Mouse (Mus musculus) activated CD4-positive, CD25-positive, alpha-beta regulatory T cell, adult 4 months (primary cell): ENCODE results near the gene Fam213b. TPM values are rescaled to one million over a fixed set of nuclear protein-coding genes. Genes with fewer than 3 reads are reported as not detected.

ENCODE experiments used
- polyA plus RNA-seq, 2 experiments: library from polyadenylated mRNA; unstranded; fragments of 100-300 nt; shearing (Covaris generic); gene quantifications; one replicate each; pipeline ENCODE4 v1.2.1; 2017

The Fam213b gene
- polyA plus RNA-seq, 2 experiments from 2014 or later: 6.5 to 7.6 TPM

Other genes starting within 250 kb of the Fam213b start
- not detected for gene Actrt2, start 231.3 kb downstream of the Fam213b start, polyA plus RNA-seq
- not detected for gene Ttc34, start 61.7 kb downstream of the Fam213b start, polyA plus RNA-seq
- not detected for gene Mmel1, start 29.6 kb downstream of the Fam213b start, polyA plus RNA-seq
- gene Tnfrsf14, start 29.4 kb upstream of the Fam213b start, polyA plus RNA-seq: 100 to 1,000 TPM in 1 of 2 experiments, 10 to 100 TPM in 1; 57.3 to 109 TPM
- 1 to 10 TPM; 1.0 to 1.1 TPM for gene Hes5, start 61.8 kb upstream of the Fam213b start, polyA plus RNA-seq
- gene Pank4, start 65.0 kb upstream of the Fam213b start, polyA plus RNA-seq: 10 to 100 TPM; 37.4 to 40.1 TPM
- gene Plch2, start 157.6 kb upstream of the Fam213b start, polyA plus RNA-seq: not detected
- gene Pex10, start 167.9 kb upstream of the Fam213b start, polyA plus RNA-seq: 1 to 10 TPM; 5.6 to 8.6 TPM
- gene Rer1, start 187.2 kb upstream of the Fam213b start, polyA plus RNA-seq: 100 to 1,000 TPM; 109 to 129 TPM
- gene Morn1, start 187.4 kb upstream of the Fam213b start, polyA plus RNA-seq: 1 to 10 TPM; 1.2 to 1.6 TPM